Mouse (Mus musculus) heart, embryonic 10.5 days (tissue): ENCODE results near the gene Dok1. TPM values are rescaled to one million over a fixed set of nuclear protein-coding genes. Genes with fewer than 3 reads are reported as not detected.

Experiments used
- DNase-seq: peaks from one replicate; pipeline ENCODE4 v3.0.0-alpha.2; 2017; ENCODE audit warnings: low spot score
- H3K27ac ChIP-seq: fragments of 300-500 bp; sonication (generic); 2 replicates; pipeline ENCODE4 v1.5.1; 2016; ENCODE audit warnings: mild to moderate bottlenecking
- H3K27me3 ChIP-seq: fragments of 300-500 bp; sonication (generic); 2 replicates; pipeline ENCODE4 v1.6.1; 2016; ENCODE audit warnings: mild to moderate bottlenecking; ENCODE audit not compliant: poor library complexity, insufficient read depth, severe bottlenecking
- H3K36me3 ChIP-seq: fragments of 300-500 bp; sonication (generic); 2 replicates; pipeline ENCODE4 v1.6.1; 2016; ENCODE audit warnings: mild to moderate bottlenecking, moderate library complexity
- H3K4me1 ChIP-seq: fragments of 300-500 bp; sonication (generic); 2 replicates; pipeline ENCODE4 v1.6.1; 2016; ENCODE audit warnings: mild to moderate bottlenecking
- H3K4me3 ChIP-seq: fragments of 300-500 bp; sonication (generic); 2 replicates; pipeline ENCODE4 v1.5.1; 2016; ENCODE audit warnings: mild to moderate bottlenecking, moderate library complexity
- H3K9me3 ChIP-seq: fragments of 300-500 bp; sonication (generic); 2 replicates; pipeline ENCODE4 v1.6.1; 2016; ENCODE audit warnings: mild to moderate bottlenecking, moderate library complexity
- WGBS: fragments of 180-500 bp; shearing (Covaris S2); methylation state at CpG from one replicate; pipeline ENCODE4 v1.1.7; 2016; 5-methylcytosine and 5-hydroxymethylcytosine counted together
- polyA plus RNA-seq: library from polyadenylated mRNA; unstranded; fragments of >200 nt; fragmentation: Nextera tagmentation; extraction: Ambion mirVana; gene quantifications from 2 replicates; pipeline ENCODE4 v1.2.1, GENCODE M21; 2016

Dok1 gene
- polyA plus RNA-seq, 1 experiment from 2014 or later = 14.8 TPM

DNA sequence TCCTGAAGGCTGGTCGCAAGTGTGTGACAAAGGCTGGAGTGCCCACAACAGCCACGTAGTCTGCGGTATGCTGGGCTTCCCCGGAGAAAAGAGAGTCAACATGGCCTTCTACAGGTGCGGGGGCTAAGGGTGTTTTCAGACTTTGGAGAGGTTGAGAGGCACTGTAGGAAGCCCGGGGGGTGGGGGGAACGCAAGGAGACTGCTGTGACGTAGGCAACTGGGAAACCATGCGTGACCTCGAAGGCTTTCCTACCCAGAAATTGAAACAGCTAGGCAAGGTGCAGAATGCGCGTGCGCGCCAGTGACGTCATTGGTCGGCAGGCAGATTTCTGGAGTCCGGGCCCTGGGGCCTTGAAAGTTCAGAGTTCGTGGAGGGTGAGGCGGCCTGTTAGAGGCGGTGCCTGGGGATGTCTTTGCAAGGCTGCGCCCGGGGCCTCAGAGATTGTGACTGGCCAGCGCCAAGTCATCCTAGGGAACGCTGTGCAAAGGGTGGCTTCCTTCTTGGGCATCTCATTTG, 5.3 kb upstream of the Dok1 start:
- Histone ChIP-seq H3K4me3 (peak overlapping the region; percentile 51), H3K27ac (peak overlapping the region; percentile 74), H3K9me3 (no peaks in the 10 kb centered on the region), H3K36me3 (no peaks in the 10 kb centered on the region), H3K4me1 (peaks cover 33% of the 10 kb centered on the region), H3K27me3 (peaks cover 63% of the 10 kb centered on the region)
- DNase-seq = peak; percentile 94
- 10% methylated on average over 24 of the region's 24 CpGs for WGBS

DNA sequence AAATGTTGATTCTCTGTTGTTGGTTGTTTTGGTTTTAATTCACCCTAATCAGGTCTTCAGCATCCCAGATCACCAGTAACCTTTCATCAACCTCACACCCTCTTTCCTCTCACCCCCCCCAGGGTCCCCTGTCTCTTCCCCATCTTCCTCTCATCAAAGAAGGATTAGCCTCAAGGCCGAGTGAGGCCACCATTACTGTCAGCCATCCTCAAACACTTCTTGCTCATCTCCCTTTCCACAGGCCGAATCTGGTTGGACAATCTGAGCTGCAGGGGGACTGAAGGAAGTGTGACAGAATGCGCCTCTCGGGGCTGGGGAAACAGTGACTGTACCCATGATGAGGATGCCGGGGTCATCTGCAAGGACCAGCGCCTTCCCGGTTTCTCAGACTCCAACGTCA, 3.9 kb upstream of the Dok1 start:
- H3K9me3 ChIP-seq = no peaks in the 10 kb centered on the region
- H3K4me3 ChIP-seq = no peak overlapping the region
- H3K27ac ChIP-seq = no peak overlapping the region
- no peak for DNase-seq
- 59% methylated on average over 8 of the region's 8 CpGs for WGBS
- peaks cover 62% of the 10 kb centered on the region for H3K27me3 ChIP-seq
- peaks cover 38% of the 10 kb centered on the region for H3K4me1 ChIP-seq
- no peaks in the 10 kb centered on the region for H3K36me3 ChIP-seq

DNA sequence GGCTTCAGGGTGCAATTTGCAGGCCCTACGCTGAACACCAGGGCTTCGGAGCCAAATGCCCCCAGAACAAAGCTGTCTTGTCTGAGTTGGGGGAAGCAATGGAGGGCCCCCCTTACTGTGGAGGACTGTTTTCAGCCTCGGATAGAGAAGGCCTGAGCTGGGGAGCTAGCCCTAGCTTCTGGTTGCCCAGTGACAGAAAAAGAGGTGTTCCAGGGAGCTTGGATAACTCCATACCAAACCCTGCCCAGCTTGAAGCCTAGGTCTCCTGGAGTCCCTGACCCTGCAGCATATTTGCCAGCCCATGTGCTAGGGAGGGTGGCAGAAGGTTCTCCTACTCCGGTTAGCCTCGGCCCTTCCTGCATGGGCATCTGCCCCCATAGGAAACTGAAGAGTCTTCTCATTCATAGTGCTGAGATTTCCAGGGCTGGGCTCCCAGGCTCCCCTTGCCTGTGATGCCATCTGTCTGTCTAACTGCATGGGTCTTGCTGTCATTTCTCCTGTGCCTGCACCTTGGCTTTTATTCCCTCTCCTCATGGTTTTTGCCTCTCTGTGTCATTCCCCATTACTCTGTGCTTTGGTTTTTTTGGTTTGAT, 1.3 kb upstream of the Dok1 start:
- peak overlapping the region; percentile 90 for H3K27ac ChIP-seq
- peak overlapping the region; percentile 79 for H3K4me3 ChIP-seq
- no peaks in the 10 kb centered on the region for H3K9me3 ChIP-seq
- WGBS = 20% methylated on average over 5 of the region's 5 CpGs
- peaks cover 72% of the 10 kb centered on the region for H3K27me3 ChIP-seq
- H3K36me3 ChIP-seq = peaks cover 13% of the 10 kb centered on the region
- no peak for DNase-seq
- H3K4me1 ChIP-seq = peaks cover 44% of the 10 kb centered on the region

DNA sequence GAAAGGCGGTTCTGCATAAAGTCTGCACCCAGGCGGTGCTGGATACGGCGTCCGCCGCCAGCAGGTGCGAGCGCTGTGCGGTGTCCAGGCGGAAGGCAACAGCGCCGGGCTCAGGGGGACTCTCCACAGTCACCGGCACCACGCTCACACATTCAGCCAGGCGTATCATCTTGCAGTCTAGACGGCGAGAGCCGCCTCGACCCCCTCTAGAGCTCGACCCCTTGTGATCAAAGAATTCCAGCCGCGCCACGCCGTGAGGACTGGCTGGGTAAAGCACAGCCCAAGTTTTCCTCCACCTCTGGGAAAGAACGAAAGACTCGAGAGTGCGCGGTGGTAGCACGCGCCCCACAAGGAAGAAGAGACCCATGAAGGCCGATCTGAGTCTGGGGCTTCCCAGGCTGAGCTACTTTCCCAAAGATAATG, 491 bp downstream of the Dok1 start:
- H3K27me3 ChIP-seq = peaks cover 82% of the 10 kb centered on the region
- H3K4me1 ChIP-seq = peaks cover 38% of the 10 kb centered on the region
- WGBS = 0% methylated on average over 31 of the region's 31 CpGs
- peak overlapping the region; percentile 79 for H3K4me3 ChIP-seq
- peaks cover 13% of the 10 kb centered on the region for H3K36me3 ChIP-seq
- peak; percentile 86 for DNase-seq
- H3K9me3 ChIP-seq = no peaks in the 10 kb centered on the region
- H3K27ac ChIP-seq = peak overlapping the region; percentile 90

DNA sequence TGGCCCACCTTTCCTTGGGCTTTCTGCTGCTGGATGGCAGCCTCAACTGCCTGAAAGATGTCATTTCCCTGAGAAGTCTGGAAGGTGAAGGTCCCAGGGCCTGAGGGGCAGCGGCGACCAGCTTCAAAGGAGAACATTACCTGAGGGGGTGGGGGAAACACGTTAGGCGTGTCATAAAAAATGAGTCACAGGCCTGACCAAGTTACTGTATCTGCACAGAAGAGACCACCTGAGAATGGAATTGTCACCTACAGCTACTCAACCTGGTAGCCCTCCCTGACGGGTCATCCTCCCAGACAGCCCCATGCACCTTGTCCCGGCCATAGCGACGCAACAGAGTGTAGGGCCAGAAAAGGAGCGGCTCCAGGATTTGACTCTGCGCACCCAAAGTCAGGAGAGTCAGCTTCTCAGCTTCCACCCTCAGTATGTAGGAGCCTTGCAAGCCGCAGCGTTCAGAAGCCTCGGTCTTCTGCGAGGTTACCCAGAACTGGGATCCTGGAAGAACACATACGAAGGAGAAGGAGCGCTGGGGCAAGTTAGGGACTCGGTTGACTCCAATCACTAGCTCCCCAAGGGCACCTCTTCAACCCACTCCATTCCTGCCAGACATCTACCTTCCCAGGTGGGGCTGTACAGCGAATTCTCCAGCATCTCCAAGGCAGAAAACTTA, 1.2 kb downstream of the Dok1 start:
- peaks cover 81% of the 10 kb centered on the region for H3K27me3 ChIP-seq
- no peaks in the 10 kb centered on the region for H3K9me3 ChIP-seq
- 26% methylated on average over 18 of the region's 18 CpGs for WGBS
- peaks cover 13% of the 10 kb centered on the region for H3K36me3 ChIP-seq
- peaks cover 43% of the 10 kb centered on the region for H3K4me1 ChIP-seq
- H3K27ac ChIP-seq = peak overlapping the region; percentile 90
- H3K4me3 ChIP-seq = peak overlapping the region; percentile 79
- DNase-seq = no peak

DNA sequence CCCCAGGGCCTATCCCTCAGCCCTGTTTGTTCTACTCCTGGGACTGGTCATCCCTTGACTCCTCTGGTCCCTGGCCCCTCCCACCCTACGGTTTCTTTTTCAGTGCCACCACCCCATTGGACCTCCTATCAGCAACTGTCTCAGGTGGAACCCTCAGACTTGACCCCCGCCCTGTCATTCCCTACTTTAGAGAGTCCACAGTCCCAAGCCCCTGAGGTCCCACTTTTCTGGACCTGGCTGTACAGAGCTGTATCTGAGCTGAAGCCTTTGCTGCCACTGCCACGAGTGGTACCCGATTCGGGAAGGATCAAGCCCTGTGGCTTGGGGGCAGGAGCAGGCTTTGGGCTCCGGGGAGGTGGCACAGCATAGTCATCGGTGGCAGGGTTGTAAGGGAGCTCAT, 2.2 kb downstream of the Dok1 start:
- Histone ChIP-seq H3K4me3 (no peak overlapping the region), H3K27me3 (peaks cover 79% of the 10 kb centered on the region), H3K27ac (no peak overlapping the region), H3K4me1 (peaks cover 43% of the 10 kb centered on the region), H3K9me3 (no peaks in the 10 kb centered on the region), H3K36me3 (peaks cover 13% of the 10 kb centered on the region)
- WGBS = 65% methylated on average over 7 of the region's 7 CpGs
- DNase-seq = no peak

DNA sequence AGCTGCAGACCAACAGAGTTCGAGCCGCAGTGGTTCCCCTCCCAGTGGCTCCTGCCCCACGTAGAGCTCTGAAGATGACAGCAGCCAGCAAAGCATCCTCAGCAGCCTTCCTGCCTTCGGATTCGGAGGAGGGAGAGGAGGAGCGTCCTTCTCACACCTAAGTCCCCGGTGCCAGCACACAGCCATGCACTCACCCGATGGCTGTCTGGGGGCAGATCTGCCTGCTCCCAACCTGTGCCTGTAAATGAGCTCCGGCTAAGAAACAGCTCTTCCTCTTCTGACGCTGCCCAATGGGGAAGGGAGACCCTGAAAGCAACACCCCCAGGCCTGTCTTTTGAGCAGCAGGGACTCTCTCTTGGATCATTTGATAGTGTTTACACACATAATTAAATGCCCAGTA, 3.5 kb downstream of the Dok1 start:
- H3K36me3 ChIP-seq = peaks cover 13% of the 10 kb centered on the region
- H3K9me3 ChIP-seq = no peaks in the 10 kb centered on the region
- no peak for DNase-seq
- H3K27ac ChIP-seq = no peak overlapping the region
- H3K4me1 ChIP-seq = peaks cover 35% of the 10 kb centered on the region
- peaks cover 69% of the 10 kb centered on the region for H3K27me3 ChIP-seq
- no peak overlapping the region for H3K4me3 ChIP-seq
- 30% methylated on average over 10 of the region's 10 CpGs for WGBS

DNA sequence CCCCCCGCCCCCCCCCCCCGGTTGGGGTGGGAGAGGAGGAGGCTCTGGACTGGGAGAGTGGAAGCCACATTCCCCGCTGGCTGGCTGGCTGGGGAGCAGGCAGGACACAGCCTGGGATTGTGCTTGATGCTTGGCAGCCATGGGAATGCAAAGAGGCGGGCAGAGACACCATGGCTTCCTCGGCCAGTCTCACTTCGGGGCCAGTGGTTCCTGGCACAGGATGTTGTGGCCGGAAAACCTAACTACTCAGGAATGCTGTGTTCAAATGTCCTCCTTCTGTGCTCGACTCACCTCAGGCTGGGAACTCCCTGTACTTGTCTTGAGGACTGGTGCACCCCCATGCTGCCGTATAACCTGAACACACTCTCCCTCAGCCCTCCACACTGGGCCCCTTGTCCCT, 5.6 kb downstream of the Dok1 start:
- WGBS = 28% methylated on average over 8 of the region's 9 CpGs
- no peak for DNase-seq

DNA sequence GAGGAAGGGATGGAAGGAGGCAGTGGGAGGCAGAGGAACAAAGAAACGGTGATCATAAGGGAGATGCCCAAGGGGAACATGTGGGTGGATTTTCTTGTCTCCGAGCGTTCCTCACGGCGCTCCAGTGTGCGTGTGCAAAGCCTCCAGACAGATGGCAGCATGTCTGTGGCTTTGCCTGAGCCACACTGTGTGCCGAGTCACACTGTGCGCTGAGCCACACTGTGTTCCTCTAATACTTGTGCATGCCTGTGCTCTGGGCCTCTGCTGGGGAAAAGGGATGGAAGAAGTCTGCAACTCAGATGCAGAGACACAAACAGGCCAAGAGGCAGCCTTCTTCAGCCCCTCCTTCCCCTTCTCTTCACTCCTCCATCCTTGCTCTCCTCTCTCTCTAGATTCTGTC, 6.0 kb downstream of the Dok1 start:
- Histone ChIP-seq H3K4me1 (peaks cover 16% of the 10 kb centered on the region), H3K4me3 (no peak overlapping the region; the same call in 1 of the 2 replicates), H3K36me3 (peaks cover 13% of the 10 kb centered on the region), H3K9me3 (no peaks in the 10 kb centered on the region), H3K27ac (peak overlapping the region; percentile 65), H3K27me3 (peaks cover 59% of the 10 kb centered on the region)
- 79% methylated on average over 8 of the region's 8 CpGs for WGBS
- DNase-seq = no peak

More for the DNA sequence above, 5.6 kb downstream of the Dok1 start:
- Histone ChIP-seq H3K9me3 (no peaks in the 10 kb centered on the region), H3K27me3 (peaks cover 63% of the 10 kb centered on the region), H3K36me3 (peaks cover 13% of the 10 kb centered on the region), H3K4me3 (no peak overlapping the region; the same call in 1 of the 2 replicates), H3K4me1 (peaks cover 20% of the 10 kb centered on the region), H3K27ac (peak overlapping the region; percentile 65)

DNA sequence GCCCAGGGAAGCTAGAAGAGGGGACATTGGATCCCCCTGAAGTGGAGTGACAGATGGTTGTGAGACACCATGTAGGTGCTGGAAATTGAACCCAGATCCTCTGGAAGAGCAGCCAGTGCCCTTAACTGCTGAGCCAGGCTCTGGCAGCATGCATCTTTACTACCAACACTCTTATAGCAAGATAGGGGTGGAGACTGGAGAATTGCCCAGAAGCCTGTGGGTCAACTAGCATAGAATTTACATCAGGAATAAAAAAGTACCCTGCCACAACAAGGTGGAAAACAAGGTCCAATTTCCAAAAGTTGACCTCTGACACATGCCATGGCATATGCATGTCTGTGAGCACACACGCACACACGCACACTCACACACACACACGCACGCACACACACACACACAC, 8.1 kb downstream of the Dok1 start:
- H3K36me3 ChIP-seq = peaks cover 3% of the 10 kb centered on the region; the same call in 1 of the 2 replicates
- 89% methylated on average over 4 of the region's 4 CpGs for WGBS
- no peak overlapping the region for H3K27ac ChIP-seq
- H3K27me3 ChIP-seq = peaks cover 39% of the 10 kb centered on the region
- H3K4me3 ChIP-seq = no peak overlapping the region
- peaks cover 11% of the 10 kb centered on the region; the same call in 1 of the 2 replicates for H3K4me1 ChIP-seq
- no peak for DNase-seq
- no peaks in the 10 kb centered on the region for H3K9me3 ChIP-seq

DNA sequence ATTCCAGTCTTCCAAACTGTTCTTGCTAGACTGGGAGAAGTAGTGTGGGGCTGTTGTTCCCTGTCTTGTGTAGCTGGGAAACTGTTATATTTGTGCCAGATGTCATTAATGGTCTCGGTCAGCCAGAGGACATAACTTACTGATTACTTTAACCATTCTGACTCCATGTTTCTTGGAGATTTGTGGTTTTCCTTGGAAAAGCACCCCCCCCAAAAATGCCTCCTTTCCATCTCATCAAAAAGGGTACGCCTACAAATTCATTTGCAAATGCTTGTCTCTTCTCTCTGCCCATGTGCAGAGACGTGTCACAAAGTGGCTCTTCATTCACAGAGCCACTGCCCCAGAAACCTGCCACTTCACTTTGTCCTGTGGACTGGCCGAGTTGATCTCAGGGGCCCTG, 8.8 kb downstream of the Dok1 start:
- no peaks in the 10 kb centered on the region for H3K9me3 ChIP-seq
- H3K4me1 ChIP-seq = peaks cover 8% of the 10 kb centered on the region; the same call in 1 of the 2 replicates
- no peak overlapping the region for H3K4me3 ChIP-seq
- 74% methylated on average over 4 of the region's 4 CpGs for WGBS
- no peak for DNase-seq
- H3K27me3 ChIP-seq = peaks cover 31% of the 10 kb centered on the region
- H3K27ac ChIP-seq = no peak overlapping the region
- no peaks in the 10 kb centered on the region for H3K36me3 ChIP-seq

DNA sequence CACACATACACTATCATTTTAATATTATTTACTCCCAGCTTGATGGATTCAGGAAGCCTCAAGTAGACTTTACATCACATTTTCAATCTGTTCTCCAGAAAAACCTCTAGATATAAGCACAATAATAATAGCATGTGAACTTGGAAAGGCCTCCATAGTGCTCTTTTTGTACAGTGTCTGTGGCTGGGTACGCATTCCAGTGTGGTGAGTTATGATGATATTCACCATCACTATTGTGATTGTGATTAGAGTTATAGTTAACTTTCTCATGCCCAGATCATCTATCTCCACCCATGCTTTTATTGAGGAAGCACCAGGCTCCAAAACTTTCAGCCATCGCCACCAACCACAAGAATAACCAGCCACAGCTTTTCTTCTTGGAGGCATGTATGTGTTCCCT, 9.5 kb downstream of the Dok1 start:
- no peak overlapping the region for H3K4me3 ChIP-seq
- DNase-seq = no peak
- no peak overlapping the region for H3K27ac ChIP-seq
- H3K9me3 ChIP-seq = no peaks in the 10 kb centered on the region
- H3K27me3 ChIP-seq = peaks cover 24% of the 10 kb centered on the region
- no peaks in the 10 kb centered on the region for H3K36me3 ChIP-seq
- H3K4me1 ChIP-seq = peaks cover 8% of the 10 kb centered on the region; the same call in 1 of the 2 replicates
- WGBS = 91% methylated on average over 2 of the region's 2 CpGs

DNA sequence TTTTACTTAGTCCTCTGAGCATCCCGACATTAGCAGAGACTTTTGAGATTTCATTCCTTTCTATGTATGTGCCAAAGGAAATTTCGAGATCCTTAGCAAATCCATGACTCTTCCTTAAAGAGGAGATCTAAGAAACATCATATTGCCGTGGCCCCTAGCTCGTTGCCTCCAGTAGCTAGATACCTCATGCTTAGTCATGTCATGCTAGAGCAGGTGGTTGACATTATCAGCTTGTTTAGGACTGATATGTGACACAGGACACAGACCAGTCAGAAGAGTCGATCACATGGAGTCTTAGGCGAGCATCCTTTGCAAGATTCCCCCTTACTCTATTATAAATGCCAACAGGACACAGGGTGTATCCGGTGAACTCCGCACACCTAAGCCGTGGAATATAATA, 10.3 kb downstream of the Dok1 start:
- Histone ChIP-seq H3K4me1 (peaks cover 8% of the 10 kb centered on the region; the same call in 1 of the 2 replicates), H3K9me3 (no peaks in the 10 kb centered on the region), H3K36me3 (no peaks in the 10 kb centered on the region), H3K27ac (no peak overlapping the region), H3K4me3 (no peak overlapping the region), H3K27me3 (peaks cover 17% of the 10 kb centered on the region)
- WGBS = 77% methylated on average over 9 of the region's 9 CpGs
- DNase-seq = no peak
